Mouse (Mus musculus): ENCODE measurements around the gene Ncoa3.

- TF ChIP-seq CTCF (IDR thresholded peaks at IDR 0.05; ENCODE audit: control insufficient read depth, insufficient read depth, insufficient replicate concordance, low read depth, low read length) (no peak), POLR2A (IDR thresholded peaks at IDR 0.05; ENCODE audit: control insufficient read depth, low read depth, low read length) (no peak)
Observed at GRCm38 (mm10) chr2:166021642-166022041, 29.2 kb downstream of the Ncoa3 start.
